ENCODE assay signal across 22 mouse cellular contexts in the genomic region with DNA sequence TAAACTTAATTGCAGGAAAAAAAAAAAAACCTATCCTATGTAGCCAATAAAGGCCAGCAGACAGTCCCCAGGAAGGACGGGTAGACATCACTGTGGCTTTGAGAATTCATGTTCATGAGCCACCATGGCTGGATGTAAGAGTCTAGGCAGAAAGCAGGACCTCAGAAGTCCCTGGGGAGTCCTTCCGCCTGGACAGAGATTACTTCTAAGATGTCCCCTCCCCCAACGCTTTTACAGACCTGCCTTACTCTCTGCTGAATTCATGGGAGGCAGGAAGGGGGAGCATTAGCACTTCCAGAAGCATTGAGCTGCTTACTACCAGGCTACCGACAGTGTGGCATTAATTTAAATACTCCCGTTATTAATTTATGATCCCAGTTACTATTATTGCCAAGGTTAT. TPM values are rescaled to one million over a fixed set of nuclear protein-coding genes. Genes with fewer than 3 reads are reported as not detected.
DNase-seq lines count a peak whose midpoint lies in the region; ATAC-seq and TF ChIP-seq lines count a peak whose summit lies in the region.
"Had no signal": no experiment of that assay in that cellular context is flagged by ENCODE, and none has a peak within 500 bp of the region (broad histone marks: within the 10 kb centered on the region; RNA-seq: fewer than 3 reads in every experiment).

No protein-coding gene starts in this region.

- no peaks in the 10 kb centered on the region for H3K9me3 ChIP-seq in kidney, embryonic 15.5 days (replicated peaks)
- no peaks in the 10 kb centered on the region for H3K9me3 ChIP-seq in CH12.LX (replicated peaks; ENCODE audit: low read length)
- no peaks in the 10 kb centered on the region for H3K9me3 ChIP-seq in limb, embryonic 11.5 days (ENCODE audit: control insufficient read depth, low read length)
- H3K9me3 ChIP-seq: forebrain, embryonic 10.5 days; hindbrain, embryonic 12.5 days; hindbrain, embryonic 15.5 days had no signal

- TF ChIP-seq EP300 in CH12.LX (IDR thresholded peaks at IDR 0.05; ENCODE audit: low read length): no peak

- H3K9ac ChIP-seq in kidney, embryonic 15.5 days: no peak overlapping the region
- H3K9ac ChIP-seq in CH12.LX (ENCODE audit: insufficient read depth, low read depth): no peak overlapping the region
- H3K9ac ChIP-seq in limb, embryonic 11.5 days (ENCODE audit: low read length): no peak overlapping the region
- H3K9ac ChIP-seq: hindbrain, embryonic 12.5 days; hindbrain, embryonic 15.5 days had no signal

- no peak overlapping the region for H3K27ac ChIP-seq in kidney, embryonic 15.5 days
- no peak overlapping the region for H3K27ac ChIP-seq in CH12.LX (ENCODE audit: insufficient read depth, low read depth)
- H3K27ac ChIP-seq in limb, embryonic 11.5 days (replicated peaks; ENCODE audit: low read depth, low read length): no peak overlapping the region
- H3K27ac ChIP-seq: forebrain, embryonic 10.5 days; hindbrain, embryonic 12.5 days; hindbrain, embryonic 15.5 days had no signal

- H3K79me2 ChIP-seq in CH12.LX (replicated peaks; ENCODE audit: control insufficient read depth, extremely low read depth, insufficient read depth, poor library complexity, severe bottlenecking): no peaks in the 10 kb centered on the region

- ATAC-seq in kidney, embryonic 15.5 days (replicated peaks; ENCODE audit: low FRiP score): no peak
- no peak for ATAC-seq in limb, embryonic 11.5 days (ENCODE audit: insufficient number of reproducible peaks, low FRiP score, low TSS enrichment, low read depth)
- no peak for ATAC-seq in megakaryocyte-erythroid progenitor cell, adult 5-6 weeks (replicated peaks; ENCODE audit: low FRiP score, low TSS enrichment, poor library complexity, severe bottlenecking)
- ATAC-seq: CD4-positive, CD25-positive, alpha-beta regulatory T cell, adult 4 months; forebrain, embryonic 14.5 days; Patski had no signal

- peaks cover 46% of the 10 kb centered on the region for H3K4me1 ChIP-seq in kidney, embryonic 15.5 days
- peaks cover 0 to 11% of the 10 kb centered on the region in 2 experiments; a peak in 2 of 4 replicates for H3K4me1 ChIP-seq in CH12.LX (ENCODE audit: control insufficient read depth in 1 of 2, insufficient read depth in 2 of 2)
- H3K4me1 ChIP-seq in limb, embryonic 11.5 days (ENCODE audit: control insufficient read depth, insufficient read depth, low read length): peaks cover 38% of the 10 kb centered on the region

- 35% methylated on average over 5 of the region's 5 CpGs for WGBS in kidney, embryonic 15.5 days
- 20% methylated on average over 5 of the region's 5 CpGs for WGBS in limb, embryonic 11.5 days

- in situ Hi-C loops in CH12.LX (cut with MboI; ENCODE audit: low pct_ligation_motif_present, low pct_unique_long_range_greater_than_20kb, low sequenced_read_pairs): no loop called here

- DNase-seq in kidney, postnatal 10 days: peak; percentile 5
- DNase-seq in CH12.LX (ENCODE audit: extremely low read depth) (no peak), MN1 (ENCODE audit: low spot score) (peak; percentile 65)
- DNase-seq in limb, embryonic 11.5 days (ENCODE audit: low spot score): peak; percentile 23
- DNase-seq: adrenal gland, postnatal 10 days; adrenal gland, postnatal 36 days; cerebellum, adult 11 months; cerebellum, adult 2 months; cerebellum, adult 9-11 months; cerebellum, postnatal 25 days; gastrocnemius, postnatal 25 days had no signal

- H3K27me3 ChIP-seq in kidney, embryonic 15.5 days: peaks cover 64% of the 10 kb centered on the region
- H3K27me3 ChIP-seq in CH12.LX (replicated peaks): peaks cover 95% of the 10 kb centered on the region
- peaks cover 19% of the 10 kb centered on the region for H3K27me3 ChIP-seq in limb, embryonic 11.5 days (ENCODE audit: control insufficient read depth, insufficient read depth, low read length)

- TF ChIP-seq CTCF in CH12.LX (conservative IDR thresholded peaks at IDR 0.05 in 1 of 2, IDR thresholded peaks at IDR 0.05 in 1 of 2; ENCODE audit: low read depth in 2 of 2, low read length in 2 of 2): no peak

- H3K36me3 ChIP-seq in kidney, embryonic 15.5 days: no peaks in the 10 kb centered on the region
- no peaks in the 10 kb centered on the region for H3K36me3 ChIP-seq in CH12.LX (replicated peaks in 1 of 2; ENCODE audit: control insufficient read depth in 1 of 2, insufficient read depth in 1 of 2, low read length in 1 of 2)
- no peaks in the 10 kb centered on the region for H3K36me3 ChIP-seq in limb, embryonic 11.5 days (ENCODE audit: control insufficient read depth, insufficient read depth, low read length)
- H3K36me3 ChIP-seq: forebrain, embryonic 10.5 days; hindbrain, embryonic 12.5 days; hindbrain, embryonic 15.5 days had no signal

- dilution Hi-C loops in CH12.LX (cut with MboI; ENCODE audit: extremely low pct_ligation_motif_present, extremely low pct_unique_long_range_greater_than_20kb, low sequenced_read_pairs): no loop called here

- H3K4me2 ChIP-seq in kidney, embryonic 15.5 days: no peak overlapping the region
- H3K4me2 ChIP-seq in CH12.LX (ENCODE audit: insufficient read depth, low read depth, poor library complexity, severe bottlenecking): no peak overlapping the region
- H3K4me2 ChIP-seq in limb, embryonic 11.5 days (ENCODE audit: low read depth, severe bottlenecking): no peak overlapping the region
- H3K4me2 ChIP-seq: heart, embryonic 11.5 days; hindbrain, embryonic 12.5 days; hindbrain, embryonic 15.5 days had no signal

- no peak for TF ChIP-seq POLR2A in CH12.LX (IDR thresholded peaks at IDR 0.05; ENCODE audit: low read depth, low read length)

- TF ChIP-seq RAD21 in CH12.LX (IDR thresholded peaks at IDR 0.05; ENCODE audit: low read depth, low read length): no peak

- H3K4me3 ChIP-seq in kidney, embryonic 15.5 days (replicated peaks): no peak overlapping the region
- H3K4me3 ChIP-seq in CH12.LX (replicated peaks in 1 of 3; ENCODE audit: low read depth in 2 of 3, low read length in 2 of 3, poor library complexity in 1 of 3): no peak overlapping the region
- H3K4me3 ChIP-seq in limb, embryonic 11.5 days (ENCODE audit: low read depth, low read length): no peak overlapping the region
- H3K4me3 ChIP-seq: forebrain, embryonic 10.5 days; hindbrain, embryonic 12.5 days; hindbrain, embryonic 15.5 days had no signal

TF ChIP-seq in CH12.LX, 34 proteins besides CTCF, POLR2A, EP300 and RAD21:
- TF ChIP-seq ZNF384 (IDR thresholded peaks at IDR 0.05; ENCODE audit: low read depth, low read length) (peak; percentile 27; the same call in 1 of the 2 replicates), MAFK (IDR thresholded peaks at IDR 0.05; ENCODE audit: insufficient replicate concordance, low read length) (no peak)

RNA-seq across cellular contexts. Expression of a gene that starts 1.7 kb away (rescaled TPM):
- polyA plus RNA-seq in kidney, embryonic 15.5 days (2015; fragmentation: Nextera tagmentation; extraction: Ambion mirVana): 25.8 and 28.7 TPM in 2 replicates
- total RNA-seq in CH12.LX (2012; rRNA removed): not detected in 2 replicates
- not detected in 2 replicates for total RNA-seq in CH12.LX (2014; rRNA removed)
- polyA plus RNA-seq in CH12.LX (2012; ENCODE audit: insufficient read length, low read depth): not detected in 2 replicates
- polyA plus RNA-seq in limb, embryonic 11.5 days (2014; fragmentation: Nextera tagmentation; extraction: Ambion mirVana): 12.4 and 13.4 TPM in 2 replicates
- total RNA-seq in megakaryocyte-erythroid progenitor cell, adult 5-6 weeks (2014; fragmentation: Nextera tagmentation): not detected in 2 replicates
- not detected in 2 replicates for total RNA-seq in megakaryocyte-erythroid progenitor cell, adult 5-6 weeks (2017)
- total RNA-seq: common myeloid progenitor, adult 5-6 weeks; hematopoietic stem cell, adult 5-6 weeks had no signal
- polyA plus RNA-seq: CD4-positive, CD25-positive, alpha-beta regulatory T cell, adult 4 months had no signal

Comparison
In these comparisons a context has a peak if more than half of its experiments do, and no peak if none do; other contexts are left out.
1. RNA of a gene that starts 1.7 kb away (polyA plus RNA-seq): 25.8 to 28.7 TPM in kidney, embryonic 15.5 days and 12.4 to 13.4 TPM in limb, embryonic 11.5 days; not detected in CH12.LX; every median in the first group is over 10 times any median in the second.